Mouse (Mus musculus): ENCODE measurements at regions not wholly inside any gene's neighbourhood (a gene's known extent, or its start where the extent isn't known, plus 50 kb on each side); places are given as distances from the start of the nearest gene placed in this dataset.

DNA sequence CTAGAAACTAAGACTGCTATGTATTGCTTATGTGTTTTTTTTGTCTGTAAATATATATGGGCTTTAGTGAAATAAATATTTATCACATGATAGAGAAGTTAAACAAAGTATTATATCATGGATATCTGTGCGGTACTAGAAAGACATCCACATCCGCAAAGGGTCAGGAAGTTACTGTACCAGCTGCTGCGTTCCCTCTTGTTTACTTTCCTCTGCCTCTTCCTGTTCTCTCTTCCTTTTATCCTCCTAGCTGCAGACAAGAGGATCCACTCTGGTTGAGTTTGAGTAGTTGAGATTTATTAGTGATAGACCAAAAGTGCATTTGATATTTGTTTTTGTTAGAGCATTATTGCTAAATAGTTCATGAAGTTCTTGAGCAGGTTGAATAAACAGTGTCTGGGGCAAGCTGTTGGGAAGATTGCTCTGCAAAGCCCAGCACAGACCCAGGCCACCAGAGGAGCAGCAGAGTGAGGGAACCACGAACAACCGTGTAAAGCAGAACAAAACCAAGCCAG lies 106.6 kb upstream of the Adra1b start:
- no peak for TF ChIP-seq CTCF (IDR thresholded peaks at IDR 0.05; ENCODE audit: extremely low read depth, insufficient read depth, low read length)
- no peak for TF ChIP-seq POLR2A (IDR thresholded peaks at IDR 0.05; ENCODE audit: extremely low read depth, insufficient read depth, low read length)
